ENCODE assay signal across 9 mouse cellular contexts in the genomic region with DNA sequence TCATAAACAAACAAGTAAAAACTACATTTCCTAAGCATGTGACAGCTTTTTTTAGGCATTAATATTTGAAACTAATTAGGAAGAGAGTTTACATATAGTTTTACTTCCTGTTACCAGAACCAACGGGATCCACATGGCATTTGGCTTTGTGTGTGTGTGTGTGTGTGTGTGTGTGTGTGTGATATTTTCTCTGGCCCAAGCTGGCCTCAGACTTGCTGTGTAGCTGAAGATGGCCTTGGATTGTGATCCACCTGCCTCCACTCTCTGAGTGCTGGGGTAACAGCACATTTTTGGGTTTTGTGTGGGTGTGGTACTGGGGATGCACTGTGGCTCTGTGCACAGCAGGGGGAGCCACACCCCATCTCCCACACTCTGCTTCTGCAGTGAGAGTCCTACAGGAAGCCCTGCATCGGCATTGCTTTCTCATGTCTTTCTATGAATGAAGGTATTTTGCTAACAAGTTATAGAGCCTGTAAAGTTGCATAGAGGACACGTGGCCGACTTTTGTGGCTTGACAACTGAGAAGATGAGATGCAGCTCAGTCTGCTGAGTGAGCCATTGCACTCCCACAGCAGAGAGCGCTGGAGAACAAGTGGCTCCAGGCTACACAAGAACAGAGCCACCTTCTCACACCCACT. TPM values are rescaled to one million over a fixed set of nuclear protein-coding genes. Genes with fewer than 3 reads are reported as not detected.
DNase-seq lines count a peak whose midpoint lies in the region; ATAC-seq and TF ChIP-seq lines count a peak whose summit lies in the region.
"Had no signal": no experiment of that assay in that cellular context is flagged by ENCODE, and none has a peak within 500 bp of the region (broad histone marks: within the 10 kb centered on the region; RNA-seq: fewer than 3 reads in every experiment).

No protein-coding gene starts in this region.

- no peak overlapping the region for H3K27ac ChIP-seq in liver, adult 2 months (replicated peaks; ENCODE audit: insufficient read depth, low read depth, low read length)
- H3K27ac ChIP-seq in stomach, embryonic 16.5 days (ENCODE audit: low read length), result no peak overlapping the region
- H3K27ac ChIP-seq: embryonic facial prominence, embryonic 13.5 days had no signal

- 61% methylated on average over 5 of the region's 5 CpGs for WGBS in liver, adult 2 months
- WGBS in stomach, embryonic 16.5 days, result 53% methylated on average over 5 of the region's 5 CpGs

- no peaks in the 10 kb centered on the region for H3K79me2 ChIP-seq in liver, adult 2 months (ENCODE audit: control insufficient read depth, insufficient read depth, low read length)

- DNase-seq in urinary bladder, adult 18-20 months (ENCODE audit: low spot score in 2 of 2), result peak; percentile 20 to 32
- no peak for DNase-seq in urinary bladder, postnatal 10 days (ENCODE audit: low spot score)
- DNase-seq in cerebellum, postnatal 25 days, result peak; percentile 80 to 85
- peak; percentile 60 to 76 for DNase-seq in frontal cortex, postnatal 36 days (ENCODE audit: low spot score in 2 of 2)
- DNase-seq in kidney, adult 8-10 months, result peak; percentile 35 to 59
- DNase-seq in liver, adult 2 months (ENCODE audit: extremely low read depth, low read depth, low spot score), result peak; percentile 20
- DNase-seq in neural tube, embryonic 10.5 days (ENCODE audit: extremely low spot score, low spot score), result peak; percentile 32

- no peak overlapping the region for H3K9ac ChIP-seq in liver, adult 2 months (ENCODE audit: low read depth, low read length)
- no peak overlapping the region for H3K9ac ChIP-seq in stomach, embryonic 16.5 days (ENCODE audit: low read length)
- H3K9ac ChIP-seq: embryonic facial prominence, embryonic 13.5 days had no signal

- H3K4me1 ChIP-seq in liver, adult 2 months (ENCODE audit: control insufficient read depth, insufficient read depth, low read length), result peaks cover 8% of the 10 kb centered on the region
- H3K4me1 ChIP-seq in stomach, embryonic 16.5 days (ENCODE audit: control insufficient read depth, insufficient read depth, low read length), result no peaks in the 10 kb centered on the region
- H3K4me1 ChIP-seq: embryonic facial prominence, embryonic 13.5 days had no signal

- H3K27me3 ChIP-seq in liver, adult 2 months (ENCODE audit: control insufficient read depth, insufficient read depth, low read length), result no peaks in the 10 kb centered on the region
- no peaks in the 10 kb centered on the region for H3K27me3 ChIP-seq in stomach, embryonic 16.5 days (ENCODE audit: control insufficient read depth, insufficient read depth, low read length)
- H3K27me3 ChIP-seq: embryonic facial prominence, embryonic 13.5 days had no signal

- peak; percentile 98 for TF ChIP-seq CTCF in liver, adult 2 months (IDR thresholded peaks at IDR 0.05; ENCODE audit: low read depth, low read length)

- no peak for TF ChIP-seq POLR2A in liver, adult 2 months (IDR thresholded peaks at IDR 0.05; ENCODE audit: extremely low read depth, insufficient read depth, low read length)

- no peak overlapping the region for H3K4me2 ChIP-seq in stomach, embryonic 16.5 days (ENCODE audit: low read depth, low read length)
- H3K4me2 ChIP-seq: embryonic facial prominence, embryonic 13.5 days had no signal

- peaks cover 9% of the 10 kb centered on the region for H3K36me3 ChIP-seq in liver, adult 2 months (ENCODE audit: control insufficient read depth, insufficient read depth, low read length)
- H3K36me3 ChIP-seq in stomach, embryonic 16.5 days (ENCODE audit: control insufficient read depth, insufficient read depth, low read length), result no peaks in the 10 kb centered on the region

- ATAC-seq in stomach, embryonic 16.5 days (ENCODE audit: insufficient read depth, low FRiP score), result peak; percentile 56

- H3K9me3 ChIP-seq in stomach, embryonic 16.5 days (replicated peaks; ENCODE audit: control insufficient read depth, low read length), result no peaks in the 10 kb centered on the region
- H3K9me3 ChIP-seq: embryonic facial prominence, embryonic 13.5 days had no signal

- no peak overlapping the region for H3K4me3 ChIP-seq in liver, adult 2 months (ENCODE audit: insufficient read depth, low read depth, low read length)
- no peak overlapping the region for H3K4me3 ChIP-seq in stomach, embryonic 16.5 days (replicated peaks; ENCODE audit: low read length)
- H3K4me3 ChIP-seq: embryonic facial prominence, embryonic 13.5 days had no signal

RNA-seq across cellular contexts. Expression of gene Cdkl4, which starts 43.3 kb away (rescaled TPM):
- total RNA-seq in liver, adult 2 months (2014; rRNA removed), result 0.07 and 0.09 TPM in 2 replicates
- 0.06 and 0.13 TPM in 2 replicates for polyA plus RNA-seq in liver, adult 2 months (2012; rRNA removed)
- polyA plus RNA-seq in stomach, embryonic 16.5 days (2015; fragmentation: Nextera tagmentation; extraction: Ambion mirVana), result 0.12 and 0.26 TPM in 2 replicates
